22 mouse cellular contexts compared by ENCODE assay signal in genomic region chr16:10705396-10705795, GRCm38 (mm10).
DNase-seq lines count a peak whose midpoint lies in the region; ATAC-seq and TF ChIP-seq lines count a peak whose summit lies in the region.
"Had no signal": no experiment of that assay in that cellular context is flagged by ENCODE, and none has a peak within 500 bp of the region (broad histone marks: within the 10 kb centered on the region; RNA-seq: fewer than 3 reads in every experiment).

No protein-coding gene starts in this region.

- H3K36me3 ChIP-seq in heart, postnatal 0 days (replicated peaks; ENCODE audit: control insufficient read depth, insufficient read depth, low read length) = no peaks in the 10 kb centered on the region
- no peaks in the 10 kb centered on the region for H3K36me3 ChIP-seq in heart, embryonic 11.5 days (ENCODE audit: control insufficient read depth, insufficient read depth, low read length)
- H3K36me3 ChIP-seq: embryonic facial prominence, embryonic 13.5 days; embryonic facial prominence, embryonic 15.5 days; forebrain, embryonic 10.5 days; forebrain, embryonic 12.5 days had no signal

- WGBS in heart, postnatal 0 days = 65% methylated on average over 1 of the region's 1 CpGs
- WGBS in heart, embryonic 11.5 days (ENCODE audit: insufficient replicate concordance) = 71% methylated on average over 1 of the region's 1 CpGs

- peak overlapping the region; percentile 32; the same call in 1 of the 2 replicates for H3K27ac ChIP-seq in heart, postnatal 0 days (ENCODE audit: low read depth)
- no peak overlapping the region for H3K27ac ChIP-seq in heart, embryonic 11.5 days (ENCODE audit: low read depth, low read length)
- H3K27ac ChIP-seq: embryonic facial prominence, embryonic 13.5 days; embryonic facial prominence, embryonic 15.5 days; forebrain, embryonic 10.5 days; forebrain, embryonic 12.5 days had no signal

- H3K27me3 ChIP-seq in heart, postnatal 0 days (ENCODE audit: control insufficient read depth, insufficient read depth, low read length) = no peaks in the 10 kb centered on the region
- no peaks in the 10 kb centered on the region for H3K27me3 ChIP-seq in heart, embryonic 11.5 days (ENCODE audit: control insufficient read depth, insufficient read depth, low read length)
- H3K27me3 ChIP-seq: embryonic facial prominence, embryonic 13.5 days; embryonic facial prominence, embryonic 15.5 days; forebrain, embryonic 12.5 days had no signal

- H3K9ac ChIP-seq in heart, postnatal 0 days (replicated peaks; ENCODE audit: low read depth, low read length) = no peak overlapping the region
- no peak overlapping the region; the same call in 1 of the 2 replicates for H3K9ac ChIP-seq in heart, embryonic 11.5 days (ENCODE audit: low read depth, low read length)
- H3K9ac ChIP-seq: embryonic facial prominence, embryonic 13.5 days; embryonic facial prominence, embryonic 15.5 days; forebrain, embryonic 12.5 days had no signal

- peaks cover 7% of the 10 kb centered on the region; the same call in 1 of the 2 replicates for H3K4me1 ChIP-seq in heart, postnatal 0 days (ENCODE audit: control insufficient read depth, insufficient read depth)
- peaks cover 5% of the 10 kb centered on the region; the same call in 1 of the 2 replicates for H3K4me1 ChIP-seq in heart, embryonic 11.5 days (ENCODE audit: control insufficient read depth, insufficient read depth, low read length)
- H3K4me1 ChIP-seq: embryonic facial prominence, embryonic 13.5 days had no signal

- no peaks in the 10 kb centered on the region for H3K9me3 ChIP-seq in heart, postnatal 0 days (replicated peaks; ENCODE audit: control insufficient read depth, low read length)
- H3K9me3 ChIP-seq in heart, embryonic 11.5 days (replicated peaks; ENCODE audit: control insufficient read depth, low read length) = no peaks in the 10 kb centered on the region
- H3K9me3 ChIP-seq: embryonic facial prominence, embryonic 13.5 days; embryonic facial prominence, embryonic 15.5 days; forebrain, embryonic 10.5 days; forebrain, embryonic 12.5 days had no signal

- no peak for DNase-seq in heart, postnatal 0 days (ENCODE audit: low spot score)
- DNase-seq in thymus, postnatal 0 days (ENCODE audit: low spot score) = peak; percentile 65
- DNase-seq in thymus, postnatal 4 days = no peak
- peak; percentile 54 for DNase-seq in thymus, postnatal 25 days
- no peak for DNase-seq in spleen, adult 12 weeks (ENCODE audit: low spot score)
- DNase-seq: adrenal gland, adult 2 months; adrenal gland, postnatal 10 days; adrenal gland, postnatal 25 days; cerebellum, adult 11 months; cerebellum, adult 18-20 months; cerebellum, adult 8-10 months; cerebellum, adult 9-11 months; cerebellum, postnatal 14 days; cerebellum, postnatal 36 days; embryo, embryonic 11 days had no signal

- no peak overlapping the region for H3K4me3 ChIP-seq in heart, postnatal 0 days (ENCODE audit: low read depth, low read length)
- H3K4me3 ChIP-seq in heart, embryonic 11.5 days (ENCODE audit: low read depth, low read length) = no peak overlapping the region
- H3K4me3 ChIP-seq: embryonic facial prominence, embryonic 13.5 days; embryonic facial prominence, embryonic 15.5 days; erythroblast, embryonic 14.5 days; forebrain, embryonic 10.5 days; forebrain, embryonic 12.5 days had no signal

- no peak for ATAC-seq in heart, postnatal 0 days (ENCODE audit: insufficient read depth, low read depth)
- ATAC-seq in heart, embryonic 11.5 days (replicated peaks; ENCODE audit: insufficient number of reproducible peaks, low FRiP score, low TSS enrichment) = no peak
- ATAC-seq: forebrain, embryonic 14.5 days had no signal

- no peak for TF ChIP-seq EP300 in heart, postnatal 0 days (IDR thresholded peaks at IDR 0.05; ENCODE audit: low read depth)

- TF ChIP-seq CTCF in heart, postnatal 0 days (IDR thresholded peaks at IDR 0.05; ENCODE audit: low read depth) = no peak

- no peak overlapping the region for H3K4me2 ChIP-seq in heart, postnatal 0 days (ENCODE audit: low read depth, low read length)
- H3K4me2 ChIP-seq in heart, embryonic 11.5 days = no peak overlapping the region
- H3K4me2 ChIP-seq: embryonic facial prominence, embryonic 13.5 days; embryonic facial prominence, embryonic 15.5 days; forebrain, embryonic 12.5 days had no signal

Comparison
In these comparisons a context has a peak if more than half of its experiments do, and no peak if none do; other contexts are left out.
1. DNase-seq: peak in thymus, postnatal 0 days (single experiment) and thymus, postnatal 25 days (single experiment); none in heart, postnatal 0 days (single experiment), thymus, postnatal 4 days (single experiment) and spleen, adult 12 weeks (single experiment).